Mouse (Mus musculus): ENCODE measurements around the gene Hpf1. TPM values are rescaled to one million over a fixed set of nuclear protein-coding genes. Genes with fewer than 3 reads are reported as not detected.

Hpf1 gene
- polyA plus RNA-seq, 1 experiment from 2014 or later = 43.8 TPM

DNA sequence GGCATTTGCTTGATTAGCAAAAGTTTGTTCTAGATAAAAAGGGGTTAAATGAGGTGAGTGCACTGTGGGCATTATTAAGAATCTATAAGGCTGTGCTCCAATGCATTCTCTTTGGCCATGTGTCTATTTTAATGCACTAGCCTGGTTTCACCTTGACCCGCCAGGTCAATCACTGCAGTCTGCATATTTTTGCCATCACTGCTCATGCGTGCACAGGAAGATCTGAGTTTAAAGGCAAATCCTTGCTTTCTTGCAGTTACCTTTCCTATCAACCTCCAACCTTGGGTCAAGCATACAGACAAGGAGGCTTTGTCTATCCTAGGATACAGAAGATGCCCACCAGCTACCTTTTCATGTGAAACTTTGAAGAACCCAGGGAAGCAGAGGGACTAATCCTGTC is 20.5 kb upstream of the Hpf1 start:
- no peak overlapping the region for H3K27ac ChIP-seq (replicated peaks)
- no peaks in the 10 kb centered on the region for H3K27me3 ChIP-seq (ENCODE audit: control insufficient read depth, insufficient read depth, low read length)
- no peaks in the 10 kb centered on the region for H3K9me3 ChIP-seq (ENCODE audit: control insufficient read depth, low read length)
- TF ChIP-seq EP300 (optimal IDR thresholded peaks at IDR 0.05) (no peak), CTCF (IDR thresholded peaks at IDR 0.05; ENCODE audit: low read depth) (no peak)
- no peak overlapping the region for H3K4me2 ChIP-seq (replicated peaks; ENCODE audit: low read depth)
- no peaks in the 10 kb centered on the region for H3K4me1 ChIP-seq (replicated peaks; ENCODE audit: control insufficient read depth, insufficient read depth)
- ATAC-seq (ENCODE audit: low FRiP score, low TSS enrichment) (no peak), DNase-seq (ENCODE audit: low spot score) (no peak)
- 90% methylated on average over 2 of the region's 2 CpGs for WGBS
- H3K9ac ChIP-seq (ENCODE audit: low read length) = no peak overlapping the region
- no peaks in the 10 kb centered on the region for H3K36me3 ChIP-seq (ENCODE audit: control insufficient read depth, insufficient read depth, low read length)
- H3K4me3 ChIP-seq (ENCODE audit: low read depth, low read length) = no peak overlapping the region

DNA sequence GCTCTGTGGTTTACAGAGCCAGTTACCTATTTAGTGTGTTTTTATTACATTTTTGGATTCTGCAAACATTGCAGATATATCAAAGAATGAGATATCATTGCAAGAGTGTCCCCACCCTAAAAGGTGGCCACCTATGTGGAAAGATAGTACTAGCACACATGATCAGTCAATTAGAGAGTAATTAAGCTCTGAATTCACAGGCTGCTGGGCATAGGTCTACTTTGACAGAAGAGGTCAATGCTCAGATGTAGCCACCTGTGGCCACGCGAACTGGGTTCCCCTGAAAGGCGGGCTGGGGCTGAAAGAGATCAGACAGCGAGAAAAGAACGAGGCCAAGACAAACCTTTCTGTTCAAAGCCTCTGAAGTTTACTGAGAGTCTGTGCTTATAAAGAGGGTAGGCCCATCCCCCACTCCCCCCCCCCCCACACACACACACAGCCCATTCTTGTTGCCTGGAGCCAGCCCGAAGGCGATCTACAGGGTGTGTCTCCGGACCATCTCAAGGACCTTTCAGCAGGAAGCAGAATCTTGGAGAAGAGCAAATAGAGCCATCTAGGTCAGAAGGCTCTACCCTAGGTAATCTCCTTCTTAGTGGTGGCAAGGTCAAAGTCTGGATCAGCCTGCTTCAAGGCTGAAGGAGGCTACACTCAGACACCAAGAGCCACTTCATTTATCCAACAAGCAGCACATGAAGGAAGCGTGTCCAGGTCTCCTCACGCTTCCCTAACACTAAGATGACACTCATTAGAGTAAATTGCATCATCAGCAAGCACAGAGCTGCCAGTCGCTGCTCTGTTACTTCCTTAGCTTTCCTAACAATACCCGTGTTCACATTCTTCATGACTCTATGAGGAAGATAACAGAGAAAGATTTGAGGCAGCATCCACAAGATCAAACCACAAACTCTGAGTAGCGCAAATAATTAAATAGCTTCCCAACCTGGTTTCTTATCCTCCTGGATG is 19.7 kb upstream of the Hpf1 start:
- H3K27me3 ChIP-seq (ENCODE audit: control insufficient read depth, insufficient read depth, low read length) = no peaks in the 10 kb centered on the region
- no peaks in the 10 kb centered on the region for H3K36me3 ChIP-seq (ENCODE audit: control insufficient read depth, insufficient read depth, low read length)
- ATAC-seq (ENCODE audit: low FRiP score, low TSS enrichment) (no peak), DNase-seq (ENCODE audit: low spot score) (no peak)
- no peak overlapping the region for H3K9ac ChIP-seq (ENCODE audit: low read length)
- no peak overlapping the region for H3K4me3 ChIP-seq (ENCODE audit: low read depth, low read length)
- no peak for TF ChIP-seq EP300 (optimal IDR thresholded peaks at IDR 0.05)
- no peak for TF ChIP-seq CTCF (IDR thresholded peaks at IDR 0.05; ENCODE audit: low read depth)
- H3K27ac ChIP-seq (replicated peaks) = no peak overlapping the region
- no peaks in the 10 kb centered on the region for H3K9me3 ChIP-seq (ENCODE audit: control insufficient read depth, low read length)
- WGBS = 81% methylated on average over 13 of the region's 13 CpGs
- no peaks in the 10 kb centered on the region for H3K4me1 ChIP-seq (replicated peaks; ENCODE audit: control insufficient read depth, insufficient read depth)
- no peak overlapping the region for H3K4me2 ChIP-seq (replicated peaks; ENCODE audit: low read depth)

DNA sequence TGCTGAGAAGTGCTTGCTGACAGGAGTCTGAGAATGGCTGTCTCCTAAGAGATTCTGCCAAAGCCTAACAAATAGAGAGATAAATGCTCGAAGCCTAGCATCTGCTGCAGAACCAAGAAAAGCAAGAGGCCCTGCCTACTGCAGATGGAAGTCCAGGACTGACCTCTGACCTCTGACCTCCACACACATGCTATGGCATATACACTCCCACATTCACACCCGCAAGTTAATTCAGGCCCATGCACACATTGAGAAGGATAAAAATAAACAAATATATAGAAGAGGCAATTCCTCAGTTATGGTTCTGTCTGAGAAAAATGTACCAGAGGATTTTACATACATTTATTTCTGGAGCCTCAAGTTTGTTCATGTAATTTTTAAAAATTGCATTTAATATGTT is 11.6 kb upstream of the Hpf1 start:
- no peak for ATAC-seq (ENCODE audit: low FRiP score, low TSS enrichment)
- TF ChIP-seq CTCF (IDR thresholded peaks at IDR 0.05; ENCODE audit: low read depth) (no peak), EP300 (optimal IDR thresholded peaks at IDR 0.05) (no peak)
- Histone ChIP-seq H3K36me3 (ENCODE audit: control insufficient read depth, insufficient read depth, low read length) (no peaks in the 10 kb centered on the region), H3K4me2 (replicated peaks; ENCODE audit: low read depth) (no peak overlapping the region), H3K9ac (ENCODE audit: low read length) (no peak overlapping the region), H3K4me1 (replicated peaks; ENCODE audit: control insufficient read depth, insufficient read depth) (no peaks in the 10 kb centered on the region), H3K27ac (replicated peaks) (no peak overlapping the region), H3K9me3 (ENCODE audit: control insufficient read depth, low read length) (no peaks in the 10 kb centered on the region), H3K4me3 (ENCODE audit: low read depth, low read length) (no peak overlapping the region), H3K27me3 (ENCODE audit: control insufficient read depth, insufficient read depth, low read length) (no peaks in the 10 kb centered on the region)
- 54% methylated on average over 2 of the region's 2 CpGs for WGBS
- DNase-seq (ENCODE audit: low spot score) = no peak

DNA sequence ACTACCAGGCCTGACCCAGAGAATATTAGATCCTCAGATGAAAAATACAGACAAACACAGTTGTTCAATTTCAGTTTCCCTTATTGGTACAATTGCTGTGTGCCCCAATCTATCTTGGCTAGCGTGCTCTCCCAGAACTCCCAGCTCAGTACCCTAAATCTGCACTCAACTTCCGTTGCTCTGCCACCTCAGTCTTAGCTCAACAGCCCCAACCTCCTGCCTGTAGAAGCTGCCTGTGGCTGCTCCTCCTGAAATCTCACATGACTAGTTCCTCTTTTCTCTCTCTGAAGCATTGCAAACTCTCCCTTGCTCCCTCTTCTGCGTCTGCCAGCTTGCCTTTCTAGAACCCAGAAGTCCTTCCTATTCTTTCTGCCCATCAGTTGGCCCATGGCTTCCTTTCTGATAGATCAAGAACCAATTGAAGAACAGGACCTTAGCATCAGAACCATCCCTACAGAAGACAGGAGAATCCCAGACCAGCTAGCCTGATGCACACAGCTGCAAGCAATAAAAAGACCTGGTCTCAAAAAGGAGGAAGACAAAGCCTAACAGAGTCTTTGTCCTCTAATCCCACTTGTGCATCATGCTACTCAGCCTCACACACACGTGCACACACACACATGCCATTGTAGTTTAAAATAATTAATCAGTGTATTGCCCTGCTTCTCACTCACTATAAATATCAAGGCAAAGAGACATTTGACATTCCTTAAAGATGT is 6.6 kb upstream of the Hpf1 start:
- Histone ChIP-seq H3K4me2 (replicated peaks; ENCODE audit: low read depth) (no peak overlapping the region), H3K4me3 (ENCODE audit: low read depth, low read length) (no peak overlapping the region), H3K4me1 (replicated peaks; ENCODE audit: control insufficient read depth, insufficient read depth) (no peaks in the 10 kb centered on the region), H3K9me3 (ENCODE audit: control insufficient read depth, low read length) (no peaks in the 10 kb centered on the region), H3K9ac (ENCODE audit: low read length) (no peak overlapping the region), H3K36me3 (ENCODE audit: control insufficient read depth, insufficient read depth, low read length) (no peaks in the 10 kb centered on the region), H3K27me3 (ENCODE audit: control insufficient read depth, insufficient read depth, low read length) (no peaks in the 10 kb centered on the region), H3K27ac (replicated peaks) (no peak overlapping the region)
- no peak for DNase-seq (ENCODE audit: low spot score)
- 68% methylated on average over 4 of the region's 4 CpGs for WGBS
- ATAC-seq (ENCODE audit: low FRiP score, low TSS enrichment) = no peak
- TF ChIP-seq CTCF (IDR thresholded peaks at IDR 0.05; ENCODE audit: low read depth) (no peak), EP300 (optimal IDR thresholded peaks at IDR 0.05) (no peak)

DNA sequence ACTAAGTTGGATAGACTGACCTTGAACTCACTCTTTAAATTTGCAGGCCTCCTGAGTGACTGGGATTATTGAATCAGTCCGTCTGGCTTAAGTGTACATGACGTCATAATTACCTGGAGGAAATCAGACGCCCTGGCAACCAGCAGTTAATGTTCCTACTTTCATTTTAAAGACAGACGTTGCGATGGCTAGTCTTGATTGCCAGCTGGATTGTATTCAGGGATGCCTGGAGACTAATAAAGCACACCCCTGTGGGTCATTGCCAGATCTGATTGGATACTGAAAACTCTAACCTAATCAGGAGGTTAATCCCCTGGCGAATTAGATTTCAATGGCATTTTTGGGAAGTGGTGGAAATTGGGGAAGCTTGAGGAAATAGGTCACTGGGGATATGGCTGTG is 3.5 kb upstream of the Hpf1 start:
- no peak overlapping the region for H3K4me2 ChIP-seq (replicated peaks; ENCODE audit: low read depth)
- WGBS = 46% methylated on average over 6 of the region's 6 CpGs
- H3K36me3 ChIP-seq (ENCODE audit: control insufficient read depth, insufficient read depth, low read length) = no peaks in the 10 kb centered on the region
- peaks cover 4% of the 10 kb centered on the region; the same call in 1 of the 2 replicates for H3K4me1 ChIP-seq (replicated peaks; ENCODE audit: control insufficient read depth, insufficient read depth)
- H3K27me3 ChIP-seq (ENCODE audit: control insufficient read depth, insufficient read depth, low read length) = no peaks in the 10 kb centered on the region
- no peak for ATAC-seq (ENCODE audit: low FRiP score, low TSS enrichment)
- H3K27ac ChIP-seq (replicated peaks) = no peak overlapping the region
- no peak overlapping the region for H3K9ac ChIP-seq (ENCODE audit: low read length)
- no peaks in the 10 kb centered on the region for H3K9me3 ChIP-seq (ENCODE audit: control insufficient read depth, low read length)
- DNase-seq (ENCODE audit: low spot score) = no peak
- TF ChIP-seq EP300 (optimal IDR thresholded peaks at IDR 0.05) (no peak), CTCF (IDR thresholded peaks at IDR 0.05; ENCODE audit: low read depth) (no peak)
- no peak overlapping the region for H3K4me3 ChIP-seq (ENCODE audit: low read depth, low read length)
